Mouse (Mus musculus) gastrocnemius, postnatal 4 days (tissue): ENCODE results near the gene Ino80b. TPM values are rescaled to one million over a fixed set of nuclear protein-coding genes. Genes with fewer than 3 reads are reported as not detected.
A peak's percentile ranks its signal among the peaks of the same experiment; 100 is the strongest.

Source experiments
- DNase-seq, 2 experiments: peaks; one replicate each; pipeline ENCODE4 v3.0.0; 2021 to 2022; ENCODE audit warnings: low spot score in 2 of 2, mixed read lengths in 2 of 2
- microRNA-seq: library from miRNA; unstranded; fragments of <30 nt; microRNA quantifications from one replicate; pipeline ENCODE4 v1.2.0, GENCODE M21; 2021
- total RNA-seq, 2 experiments: library from RNA; stranded (reverse); gene quantifications; 2 replicates each; pipeline ENCODE4 v1.2.3; 2021

Gene Ino80b
- total RNA-seq, 2 experiments from 2014 or later, result 18.6 to 20.6 TPM

- DNase-seq, result no peak
Measured at GRCm38 (mm10) chr6:83087926-83088260, 37.3 kb downstream of the Ino80b start.

GRCm38 (mm10) chr6:83087205-83087925 lies 37.9 kb downstream of the Ino80b start:
- peak in 1 of 2 experiments; percentile 25 for DNase-seq

DNA sequence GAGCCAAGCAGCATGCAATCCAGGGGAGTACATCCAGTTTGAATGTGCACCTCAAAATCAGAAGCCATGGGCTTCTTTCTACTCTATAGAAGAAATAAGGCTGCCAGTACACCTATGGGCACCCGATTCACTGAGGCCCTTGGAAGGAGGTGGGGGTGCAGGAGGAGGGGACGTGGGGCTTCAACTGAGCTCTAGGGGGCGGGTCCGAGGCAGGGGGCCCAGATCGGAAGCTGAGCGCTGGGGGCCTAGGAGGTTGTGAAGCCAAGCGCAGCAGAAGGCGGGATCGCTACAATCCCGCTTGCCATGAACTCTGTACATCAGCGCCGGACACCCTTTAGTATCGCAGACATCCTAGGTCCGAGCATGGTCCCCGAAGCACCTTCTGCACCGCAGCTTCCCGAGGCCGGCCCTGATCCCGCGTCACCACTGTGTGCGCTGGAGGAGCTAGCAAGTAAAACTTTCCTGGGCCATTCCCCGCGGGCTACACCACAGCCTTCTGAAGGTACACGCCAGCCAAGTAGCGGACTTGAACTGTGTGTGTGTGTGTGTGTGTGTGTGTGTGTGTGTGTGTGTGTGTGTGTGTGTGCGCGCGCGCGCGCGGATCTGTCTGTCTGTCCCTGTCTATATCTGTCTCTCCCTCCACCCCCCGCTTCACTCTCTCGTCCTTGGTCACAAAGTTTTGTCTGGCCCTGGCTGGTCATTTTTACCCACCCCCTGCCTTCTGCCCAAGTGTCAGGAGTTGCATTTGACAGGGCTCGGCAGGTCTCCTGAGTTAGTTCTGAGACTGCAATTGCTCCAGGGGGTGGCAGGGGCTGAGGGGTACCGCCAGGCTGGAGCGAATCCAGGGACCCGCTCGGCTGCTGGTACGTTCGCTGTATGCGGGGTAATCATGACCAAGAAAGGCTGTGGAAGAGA lies 38.9 kb downstream of the Ino80b start, which contains the start of gene Lbx2:
Gene Lbx2, plus strand, starts transcription at position 247 of the 915 bp plus-strand sequence.
- no peak for DNase-seq

DNA sequence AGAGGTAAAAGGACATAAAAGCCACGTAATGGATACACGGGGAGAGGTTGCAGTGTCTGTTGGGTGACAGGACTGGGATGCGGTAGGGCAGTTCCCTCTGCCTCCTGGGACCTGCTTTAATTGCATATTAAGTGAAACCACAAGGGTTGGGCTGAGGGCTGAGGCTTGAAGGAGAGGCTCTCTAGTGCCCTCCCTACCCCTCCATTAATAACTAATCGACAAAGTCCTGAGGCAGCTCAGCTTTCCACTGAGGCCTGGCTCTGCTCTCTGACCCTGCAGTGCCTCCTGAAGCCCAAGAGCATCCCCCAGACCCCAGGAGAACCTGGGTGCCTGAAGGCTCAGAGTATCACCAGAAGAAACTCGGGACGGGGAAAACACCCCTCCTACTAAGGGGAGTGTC lies 40.8 kb downstream of the Ino80b start:
- DNase-seq, result no peak

GRCm38 (mm10) chr6:83083497-83083896 lies 41.7 kb downstream of the Ino80b start:
- DNase-seq, result no peak

GRCm38 (mm10) chr6:83080210-83080609 lies 45.0 kb downstream of the Ino80b start:
- no peak for DNase-seq

- peak; percentile 96 to 99 for DNase-seq
Measured at GRCm38 (mm10) chr6:83078324-83078858, 46.8 kb downstream of the Ino80b start.

- no peak for DNase-seq
Measured at GRCm38 (mm10) chr6:83077630-83078323, 47.5 kb downstream of the Ino80b start, which contains the start of gene Pcgf1. TSS of gene Pcgf1 (plus strand) at chr6:83077869.

DNA sequence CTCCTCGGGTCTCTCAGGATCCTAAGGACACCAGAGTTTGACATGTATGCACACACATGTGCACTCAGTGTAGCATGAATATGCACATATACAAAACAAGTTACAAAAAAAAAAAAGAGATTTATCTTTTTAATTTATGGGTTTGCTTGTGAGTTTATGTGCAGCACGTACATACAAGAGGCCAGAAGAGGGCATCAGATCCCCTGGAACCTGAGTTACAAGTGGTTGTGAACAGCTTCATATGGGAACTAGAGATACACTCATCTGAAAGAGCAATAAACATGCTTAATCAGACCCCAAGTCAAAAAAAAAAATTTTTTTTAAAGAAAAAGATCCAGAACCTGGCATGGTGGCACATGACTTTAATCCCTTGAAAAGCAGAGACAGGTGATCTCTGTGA lies 50.3 kb downstream of the Ino80b start:
- no peak for DNase-seq

Small RNAs within 50 kb of the gene (microRNA-seq; reads per million reads assigned to microRNA genes)
- gene Mir3470a, result not detected

Other genes with a start within 250 kb of the Ino80b start
- gene Sema4f, start 185.7 kb downstream of the Ino80b start, total RNA-seq, result 1 to 10 TPM in 1 of 2 experiments, under 1 TPM in 1; 0.78 to 1.0 TPM
- under 1 TPM in 1 of 2 experiments, not detected in 1; 0.88 TPM for gene M1ap, start 178.5 kb downstream of the Ino80b start, total RNA-seq
- gene Dok1, start 92.0 kb downstream of the Ino80b start, total RNA-seq, result 10 to 100 TPM in 1 of 2 experiments, 1 to 10 TPM in 1; 9.1 to 10.4 TPM
- 10 to 100 TPM; 15.4 to 17.3 TPM for gene Loxl3, start 91.3 kb downstream of the Ino80b start, total RNA-seq
- gene Aup1, start 70.9 kb downstream of the Ino80b start, total RNA-seq, result 10 to 100 TPM; 75.5 to 86.3 TPM
- 10 to 100 TPM; 30.1 to 33.5 TPM for gene Htra2, start 70.2 kb downstream of the Ino80b start, total RNA-seq
- gene Dqx1, start 67.6 kb downstream of the Ino80b start, total RNA-seq, result 1 to 10 TPM in 1 of 2 experiments, under 1 TPM in 1; 0.70 to 1.1 TPM
- not detected for gene Tlx2, start 55.1 kb downstream of the Ino80b start, total RNA-seq
- gene Pcgf1, start 47.6 kb downstream of the Ino80b start, total RNA-seq, result 10 to 100 TPM in 1 of 2 experiments, 1 to 10 TPM in 1; 9.4 to 11.3 TPM
- gene Lbx2, start 39.1 kb downstream of the Ino80b start, total RNA-seq, result not detected
- gene Ccdc142, start 23.8 kb downstream of the Ino80b start, total RNA-seq, result 1 to 10 TPM; 2.5 to 2.8 TPM
- gene Gm42688, start 23.8 kb downstream of the Ino80b start, total RNA-seq, result 1 to 10 TPM; 2.2 to 2.7 TPM
- 100 to 1,000 TPM in 1 of 2 experiments, 10 to 100 TPM in 1; 79.5 to 100 TPM for gene Mrpl53, start 16.4 kb downstream of the Ino80b start, total RNA-seq
- 10 to 100 TPM; 20.0 to 21.9 TPM for gene Mogs, start 9.9 kb downstream of the Ino80b start, total RNA-seq
- 10 to 100 TPM; 52.7 to 62.3 TPM for gene Wbp1, start 3.9 kb downstream of the Ino80b start, total RNA-seq
- gene Rtkn, start 10.0 kb upstream of the Ino80b start, total RNA-seq, result 10 to 100 TPM; 31.0 to 34.6 TPM
- gene Wdr54, start 31.0 kb upstream of the Ino80b start, total RNA-seq, result 1 to 10 TPM; 1.9 to 2.5 TPM
- not detected for gene 1700003E16Rik, start 31.0 kb upstream of the Ino80b start, total RNA-seq
- gene Dctn1, start 40.5 kb upstream of the Ino80b start, total RNA-seq, result 100 to 1,000 TPM; 140 to 149 TPM
- under 1 TPM in 1 of 2 experiments, not detected in 1; 0.07 TPM for gene Slc4a5, start 94.4 kb upstream of the Ino80b start, total RNA-seq
- gene Mthfd2, start 200.5 kb upstream of the Ino80b start, total RNA-seq, result 10 to 100 TPM in 1 of 2 experiments, 1 to 10 TPM in 1; 7.5 to 10.6 TPM
- 10 to 100 TPM; 36.6 to 42.8 TPM for gene Mob1a, start 200.6 kb upstream of the Ino80b start, total RNA-seq
- 100 to 1,000 TPM; 118 to 137 TPM for gene Bola3, start 223.7 kb upstream of the Ino80b start, total RNA-seq